Mouse (Mus musculus) midbrain, embryonic 15.5 days (tissue): ENCODE measurements around the gene Ccsap. TPM values are rescaled to one million over a fixed set of nuclear protein-coding genes. Genes with fewer than 3 reads are reported as not detected.

Experiments used
- ATAC-seq: fragments of 200-750 bp; cut with Nextera tagmentation; replicated peaks from 2 replicates; pipeline ENCODE4 v1.8.0; 2017; ENCODE audit warnings: moderate TSS enrichment
- H3K27ac ChIP-seq: fragments of 300-500 bp; sonication (generic); 2 replicates; pipeline ENCODE4 v1.5.1; 2015; ENCODE audit warnings: mild to moderate bottlenecking, inconsistent platforms
- H3K27me3 ChIP-seq: fragments of 300-500 bp; sonication (generic); replicated peaks from 2 replicates; pipeline ENCODE4 v1.6.1; 2015; ENCODE audit warnings: inconsistent platforms
- H3K36me3 ChIP-seq: fragments of 300-500 bp; sonication (generic); replicated peaks from 2 replicates; pipeline ENCODE4 v1.6.1; 2015; ENCODE audit warnings: inconsistent platforms
- H3K4me1 ChIP-seq: fragments of 300-500 bp; sonication (generic); 2 replicates; pipeline ENCODE4 v1.6.1; 2015; ENCODE audit warnings: inconsistent platforms
- H3K4me2 ChIP-seq: fragments of 300-500 bp; sonication (generic); 2 replicates; pipeline ENCODE4 v1.6.1; 2015; ENCODE audit warnings: inconsistent platforms, mild to moderate bottlenecking, moderate library complexity
- H3K4me3 ChIP-seq: fragments of 300-500 bp; sonication (generic); 2 replicates; pipeline ENCODE4 v1.5.1; 2015; ENCODE audit warnings: mild to moderate bottlenecking, inconsistent platforms
- H3K9ac ChIP-seq: fragments of 300-500 bp; sonication (generic); 2 replicates; pipeline ENCODE4 v1.6.1; 2015; ENCODE audit warnings: mild to moderate bottlenecking, inconsistent platforms
- H3K9me3 ChIP-seq: fragments of 300-500 bp; sonication (generic); 2 replicates; pipeline ENCODE4 v1.6.1; 2016; ENCODE audit warnings: inconsistent platforms
- WGBS: fragments of 180-500 bp; shearing (Covaris S2); methylation state at CpG from one replicate; pipeline ENCODE4 v1.1.7; 2015; ENCODE audit warnings: mixed read lengths; 5-methylcytosine and 5-hydroxymethylcytosine counted together
- polyA plus RNA-seq: library from polyadenylated mRNA; unstranded; fragments of >200 nt; fragmentation: Nextera tagmentation; extraction: Ambion mirVana; gene quantifications from 2 replicates; pipeline ENCODE4 v1.2.1, GENCODE M21; 2015

The Ccsap gene
- polyA plus RNA-seq, 1 experiment from 2014 or later = 5.4 TPM

GRCm38 (mm10) chr8:123796758-123797157, 63.3 kb downstream of the Ccsap start:
- Histone ChIP-seq H3K4me3 (no peak overlapping the region), H3K9ac (no peak overlapping the region), H3K27me3 (peaks cover 6% of the 10 kb centered on the region; the same call in 1 of the 2 replicates), H3K9me3 (no peaks in the 10 kb centered on the region), H3K4me2 (no peak overlapping the region), H3K4me1 (no peaks in the 10 kb centered on the region), H3K36me3 (no peaks in the 10 kb centered on the region), H3K27ac (no peak overlapping the region)
- ATAC-seq = no peak
- WGBS = 41% methylated on average over 4 of the region's 4 CpGs

- H3K4me2 ChIP-seq = no peak overlapping the region
- H3K27me3 ChIP-seq = peaks cover 6% of the 10 kb centered on the region; the same call in 1 of the 2 replicates
- H3K4me1 ChIP-seq = no peaks in the 10 kb centered on the region
- H3K9me3 ChIP-seq = no peaks in the 10 kb centered on the region
- no peak overlapping the region for H3K9ac ChIP-seq
- no peak overlapping the region for H3K4me3 ChIP-seq
- no peak for ATAC-seq
- WGBS = 85% methylated on average over 4 of the region's 4 CpGs
- H3K27ac ChIP-seq = no peak overlapping the region
- H3K36me3 ChIP-seq = no peaks in the 10 kb centered on the region
These were observed 65.2 kb downstream of the Ccsap start for GRCm38 (mm10) chr8:123794766-123795165.

- Histone ChIP-seq H3K9ac (no peak overlapping the region), H3K4me3 (no peak overlapping the region), H3K9me3 (no peaks in the 10 kb centered on the region), H3K4me2 (no peak overlapping the region), H3K27ac (no peak overlapping the region), H3K36me3 (no peaks in the 10 kb centered on the region), H3K4me1 (no peaks in the 10 kb centered on the region), H3K27me3 (peaks cover 6% of the 10 kb centered on the region; the same call in 1 of the 2 replicates)
- 68% methylated on average over 10 of the region's 10 CpGs for WGBS
- ATAC-seq = no peak
These were observed 66.1 kb downstream of the Ccsap start for GRCm38 (mm10) chr8:123793900-123794299.

GRCm38 (mm10) chr8:123791845-123792225, 68.2 kb downstream of the Ccsap start:
- Histone ChIP-seq H3K9ac (no peak overlapping the region), H3K36me3 (no peaks in the 10 kb centered on the region), H3K4me2 (no peak overlapping the region), H3K9me3 (no peaks in the 10 kb centered on the region), H3K27ac (no peak overlapping the region), H3K27me3 (peaks cover 6% of the 10 kb centered on the region; the same call in 1 of the 2 replicates), H3K4me1 (no peaks in the 10 kb centered on the region), H3K4me3 (no peak overlapping the region)
- 52% methylated on average over 7 of the region's 7 CpGs for WGBS
- no peak for ATAC-seq

- H3K4me3 ChIP-seq = no peak overlapping the region
- no peaks in the 10 kb centered on the region for H3K9me3 ChIP-seq
- H3K27me3 ChIP-seq = peaks cover 6% of the 10 kb centered on the region; the same call in 1 of the 2 replicates
- WGBS = 19% methylated on average over 16 of the region's 16 CpGs
- H3K36me3 ChIP-seq = no peaks in the 10 kb centered on the region
- H3K27ac ChIP-seq = no peak overlapping the region
- H3K4me2 ChIP-seq = no peak overlapping the region
- no peaks in the 10 kb centered on the region for H3K4me1 ChIP-seq
- ATAC-seq = no peak
- no peak overlapping the region for H3K9ac ChIP-seq
These were observed 68.7 kb downstream of the Ccsap start for GRCm38 (mm10) chr8:123791101-123791844.

Other genes with a start within 250 kb of the Ccsap start
- 11.3 and 11.8 TPM in 2 replicates for gene Rhou, start 206.3 kb downstream of the Ccsap start, polyA plus RNA-seq
- gene Rab4a, start 54.2 kb downstream of the Ccsap start, polyA plus RNA-seq = 73.5 and 76.3 TPM in 2 replicates
- 6.6 TPM in 2 replicates for gene Acta1, start 34.5 kb upstream of the Ccsap start, polyA plus RNA-seq
- gene Nup133, start 89.1 kb upstream of the Ccsap start, polyA plus RNA-seq = 22.8 and 22.9 TPM in 2 replicates
- 15.6 and 16.8 TPM in 2 replicates for gene Abcb10, start 122.9 kb upstream of the Ccsap start, polyA plus RNA-seq
- 24.6 and 25.9 TPM in 2 replicates for gene Taf5l, start 161.2 kb upstream of the Ccsap start, polyA plus RNA-seq
- gene Urb2, start 161.3 kb upstream of the Ccsap start, polyA plus RNA-seq = 3.5 and 4.1 TPM in 2 replicates